27 mouse cellular contexts compared by ENCODE assay signal in the genomic region with DNA sequence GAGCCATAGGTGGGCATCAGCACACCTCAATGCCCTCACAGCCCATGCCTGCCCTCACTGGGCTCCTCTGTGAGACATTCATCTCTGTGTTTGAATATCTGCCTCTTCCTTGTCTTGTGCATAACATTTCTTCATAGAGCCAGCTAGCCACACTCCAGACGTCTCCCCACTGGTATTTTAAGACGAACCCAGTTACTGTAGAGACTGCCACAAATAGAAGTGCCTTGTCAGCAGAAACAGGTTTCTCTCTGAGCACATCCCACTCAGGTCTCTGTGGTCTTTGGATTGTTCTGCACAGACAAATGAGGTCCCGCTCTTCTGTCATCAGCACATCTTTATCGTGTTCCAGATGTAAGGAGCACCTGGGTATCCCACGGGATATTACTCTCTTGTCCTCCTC.
"Had no signal": no experiment of that assay in that cellular context is flagged by ENCODE, and none has a peak within 500 bp of the region (broad histone marks: within the 10 kb centered on the region; RNA-seq: fewer than 3 reads in every experiment).

No protein-coding gene starts in this region.

- H3K4me2 ChIP-seq: heart, embryonic 12.5 days; hindbrain, embryonic 12.5 days; hindbrain, embryonic 14.5 days; intestine, embryonic 15.5 days; limb, embryonic 12.5 days; liver, embryonic 11.5 days; liver, embryonic 13.5 days had no signal

- H3K27me3 ChIP-seq: heart, embryonic 12.5 days; hindbrain, embryonic 12.5 days; intestine, embryonic 15.5 days; limb, embryonic 12.5 days; liver, embryonic 13.5 days had no signal

- H3K9ac ChIP-seq: heart, embryonic 12.5 days; hindbrain, embryonic 12.5 days; hindbrain, embryonic 14.5 days; intestine, embryonic 15.5 days; limb, embryonic 12.5 days; liver, embryonic 13.5 days had no signal

- H3K9me3 ChIP-seq: heart, embryonic 10.5 days; heart, embryonic 12.5 days; hindbrain, embryonic 10.5 days; intestine, embryonic 15.5 days; limb, embryonic 10.5 days; limb, embryonic 12.5 days; liver, embryonic 13.5 days had no signal

- H3K4me3 ChIP-seq: gastrocnemius, adult 2 months; heart, adult 2 months; heart, embryonic 10.5 days; heart, embryonic 12.5 days; hindbrain, embryonic 10.5 days; hindbrain, embryonic 12.5 days; intestine, embryonic 15.5 days; layer of hippocampus, adult 2 months; left cerebral cortex, adult 2 months; limb, embryonic 10.5 days; limb, embryonic 12.5 days; liver, embryonic 13.5 days had no signal

- H3K4me1 ChIP-seq: hindbrain, embryonic 12.5 days; intestine, embryonic 15.5 days; limb, embryonic 12.5 days; liver, embryonic 13.5 days had no signal

- DNase-seq: gastrocnemius, adult 2 months; gastrocnemius, postnatal 10 days; gastrocnemius, postnatal 25 days; heart, adult 2 months; heart, postnatal 10 days; heart, postnatal 4 days; kidney, adult 18-20 months; kidney, adult 8-10 months; kidney, postnatal 10 days; kidney, postnatal 25 days; kidney, postnatal 4 days; liver; liver, embryonic 13.5 days had no signal

- H3K36me3 ChIP-seq: heart, embryonic 10.5 days; heart, embryonic 12.5 days; hindbrain, embryonic 10.5 days; hindbrain, embryonic 12.5 days; intestine, embryonic 15.5 days; limb, embryonic 10.5 days; limb, embryonic 12.5 days; liver, embryonic 13.5 days had no signal

- H3K27ac ChIP-seq: gastrocnemius, adult 2 months; heart, adult 2 months; heart, embryonic 10.5 days; hindbrain, embryonic 10.5 days; hindbrain, embryonic 12.5 days; hindbrain, embryonic 14.5 days; intestine, embryonic 15.5 days; layer of hippocampus, adult 2 months; left cerebral cortex, adult 2 months; limb, embryonic 10.5 days; limb, embryonic 12.5 days; liver, embryonic 13.5 days had no signal

- ATAC-seq: hindbrain, embryonic 16.5 days; inflammation-experienced regulatory T-cells, adult 6 months; intestine, embryonic 15.5 days; intestine, postnatal 0 days had no signal
